ENCODE assay signal across 25 mouse cellular contexts in genomic region chr4:149834646-149835156, GRCm38 (mm10).
"Had no signal": no experiment of that assay in that cellular context is flagged by ENCODE, and none has a peak within 500 bp of the region (broad histone marks: within the 10 kb centered on the region; RNA-seq: fewer than 3 reads in every experiment).

No protein-coding gene starts in this region.

- H3K4me3 ChIP-seq: heart, embryonic 13.5 days; heart, embryonic 15.5 days; hindbrain, embryonic 13.5 days; hindbrain, embryonic 15.5 days; kidney, embryonic 15.5 days; limb, embryonic 13.5 days; limb, embryonic 15.5 days; liver, embryonic 12.5 days had no signal

- DNase-seq: forebrain, postnatal 0 days; gastrocnemius, postnatal 14 days; gastrocnemius, postnatal 36 days; heart, adult 18-20 months; heart, postnatal 14 days; heart, postnatal 36 days; kidney, adult 11 months; kidney, adult 2 months; kidney, adult 9 months; kidney, postnatal 14 days; kidney, postnatal 36 days; left cerebral cortex, postnatal 4 days had no signal

- H3K27ac ChIP-seq: heart, embryonic 13.5 days; heart, embryonic 15.5 days; hindbrain, embryonic 13.5 days; hindbrain, embryonic 15.5 days; hindbrain, postnatal 0 days; kidney, embryonic 15.5 days; kidney, postnatal 0 days; limb, embryonic 13.5 days; limb, embryonic 15.5 days; liver, embryonic 12.5 days; liver, embryonic 14.5 days had no signal

- H3K4me2 ChIP-seq: heart, embryonic 11.5 days; heart, embryonic 13.5 days; heart, embryonic 15.5 days; hindbrain, embryonic 13.5 days; hindbrain, embryonic 15.5 days; kidney, embryonic 15.5 days; limb, embryonic 13.5 days; limb, embryonic 15.5 days; liver, embryonic 12.5 days had no signal

- H3K36me3 ChIP-seq: heart, embryonic 13.5 days; heart, embryonic 15.5 days; hindbrain, embryonic 13.5 days; hindbrain, embryonic 15.5 days; kidney, embryonic 15.5 days; limb, embryonic 13.5 days; limb, embryonic 15.5 days; liver, embryonic 12.5 days had no signal

- H3K9me3 ChIP-seq: heart, embryonic 13.5 days; heart, embryonic 15.5 days; hindbrain, embryonic 13.5 days; hindbrain, embryonic 15.5 days; kidney, embryonic 15.5 days; limb, embryonic 13.5 days; limb, embryonic 15.5 days; liver, embryonic 12.5 days had no signal

- H3K4me1 ChIP-seq: hindbrain, embryonic 13.5 days; hindbrain, embryonic 15.5 days; kidney, embryonic 15.5 days; liver, embryonic 12.5 days had no signal

- H3K27me3 ChIP-seq: heart, embryonic 13.5 days; hindbrain, embryonic 13.5 days; hindbrain, embryonic 15.5 days; kidney, embryonic 15.5 days; limb, embryonic 13.5 days; limb, embryonic 15.5 days had no signal

- H3K9ac ChIP-seq: forebrain, postnatal 0 days; heart, embryonic 13.5 days; heart, embryonic 15.5 days; hindbrain, embryonic 13.5 days; hindbrain, embryonic 15.5 days; kidney, embryonic 15.5 days; limb, embryonic 13.5 days; limb, embryonic 15.5 days; liver, embryonic 12.5 days; liver, embryonic 14.5 days had no signal

- ATAC-seq: forebrain, postnatal 0 days; hindbrain, postnatal 0 days; intestine, embryonic 16.5 days; liver, embryonic 12.5 days had no signal
